Comparison of ENCODE assay signal across 13 mouse cellular contexts in genomic region chr9:48635576-48636350, GRCm38 (mm10). TPM values are rescaled to one million over a fixed set of nuclear protein-coding genes. Genes with fewer than 3 reads are reported as not detected.
DNase-seq lines count a peak whose midpoint lies in the region; ATAC-seq and TF ChIP-seq lines count a peak whose summit lies in the region.
"Had no signal": no experiment of that assay in that cellular context is flagged by ENCODE, and none has a peak within 500 bp of the region (broad histone marks: within the 10 kb centered on the region; RNA-seq: fewer than 3 reads in every experiment).

No protein-coding gene starts in this region.

- no peaks in the 10 kb centered on the region; a peak in 1 of 4 replicates for H3K4me1 ChIP-seq in heart, embryonic 14.5 days (ENCODE audit: control insufficient read depth in 2 of 2, insufficient read depth in 2 of 2, low read length in 2 of 2)
- no peaks in the 10 kb centered on the region for H3K4me1 ChIP-seq in midbrain, embryonic 11.5 days (ENCODE audit: control insufficient read depth, insufficient read depth, low read length)
- no peaks in the 10 kb centered on the region for H3K4me1 ChIP-seq in midbrain, postnatal 0 days (ENCODE audit: insufficient read depth, low read length)
- H3K4me1 ChIP-seq in embryonic facial prominence, embryonic 10.5 days = peaks cover 10% of the 10 kb centered on the region; the same call in 1 of the 2 replicates
- H3K4me1 ChIP-seq in limb, embryonic 14.5 days (ENCODE audit: control insufficient read depth, insufficient read depth, low read length) = no peaks in the 10 kb centered on the region
- H3K4me1 ChIP-seq: liver, embryonic 13.5 days had no signal

- no peaks in the 10 kb centered on the region for H3K27me3 ChIP-seq in heart, embryonic 14.5 days (ENCODE audit: control insufficient read depth, insufficient read depth, low read length)
- no peaks in the 10 kb centered on the region; the same call in 1 of the 2 replicates for H3K27me3 ChIP-seq in midbrain, embryonic 11.5 days (ENCODE audit: control insufficient read depth, insufficient read depth, low read length)
- H3K27me3 ChIP-seq in midbrain, postnatal 0 days (ENCODE audit: insufficient read depth, low read length) = no peaks in the 10 kb centered on the region
- H3K27me3 ChIP-seq in embryonic facial prominence, embryonic 10.5 days (replicated peaks; ENCODE audit: low read depth, poor library complexity, severe bottlenecking) = peaks cover 16% of the 10 kb centered on the region
- H3K27me3 ChIP-seq in limb, embryonic 14.5 days (ENCODE audit: control insufficient read depth, insufficient read depth, low read length) = no peaks in the 10 kb centered on the region

- no peak for ATAC-seq in heart, embryonic 14.5 days (ENCODE audit: insufficient number of reproducible peaks, insufficient read depth, low FRiP score, low read depth)
- ATAC-seq in midbrain, embryonic 11.5 days (ENCODE audit: low FRiP score) = no peak
- ATAC-seq in midbrain, postnatal 0 days (ENCODE audit: low FRiP score) = no peak
- no peak for ATAC-seq in limb, embryonic 14.5 days (ENCODE audit: low FRiP score, low read depth)
- no peak for ATAC-seq in monocyte, adult 5-6 weeks (replicated peaks; ENCODE audit: insufficient number of reproducible peaks, low FRiP score, low TSS enrichment, poor library complexity, severe bottlenecking)
- ATAC-seq: hindbrain, embryonic 16.5 days; midbrain, embryonic 16.5 days had no signal

- WGBS in heart, embryonic 14.5 days = 34% methylated on average over 18 of the region's 18 CpGs
- whole genome bisulfite sequencing in midbrain, embryonic 11.5 days = 47% methylated on average over 18 of the region's 18 CpGs
- WGBS in midbrain, postnatal 0 days = 47% methylated on average over 18 of the region's 18 CpGs
- WGBS in embryonic facial prominence, embryonic 10.5 days = 47% methylated on average over 18 of the region's 18 CpGs
- WGBS in limb, embryonic 14.5 days = 39% methylated on average over 18 of the region's 18 CpGs

- peak overlapping the region; percentile 40 for H3K4me2 ChIP-seq in heart, embryonic 14.5 days (ENCODE audit: low read length)
- H3K4me2 ChIP-seq in midbrain, embryonic 11.5 days = no peak overlapping the region
- H3K4me2 ChIP-seq in midbrain, postnatal 0 days (ENCODE audit: low read depth, low read length, poor library complexity, severe bottlenecking) = no peak overlapping the region
- no peak overlapping the region for H3K4me2 ChIP-seq in limb, embryonic 14.5 days (replicated peaks; ENCODE audit: low read depth, low read length, severe bottlenecking)
- H3K4me2 ChIP-seq: liver, embryonic 13.5 days had no signal

- TF ChIP-seq CTCF in midbrain, postnatal 0 days (IDR thresholded peaks at IDR 0.05) = no peak

- H3K9ac ChIP-seq in heart, embryonic 14.5 days (ENCODE audit: low read length) = no peak overlapping the region
- no peak overlapping the region for H3K9ac ChIP-seq in midbrain, embryonic 11.5 days (ENCODE audit: low read length)
- no peak overlapping the region for H3K9ac ChIP-seq in midbrain, postnatal 0 days (replicated peaks; ENCODE audit: low read length, poor library complexity, severe bottlenecking)
- H3K9ac ChIP-seq in limb, embryonic 14.5 days (ENCODE audit: low read depth, low read length, severe bottlenecking) = no peak overlapping the region
- H3K9ac ChIP-seq: liver, embryonic 13.5 days had no signal

- no peak for DNase-seq in heart, adult 18-20 months
- peak; percentile 75 for DNase-seq in midbrain, embryonic 11.5 days (ENCODE audit: low spot score, missing footprints)
- no peak for DNase-seq in midbrain, postnatal 0 days (ENCODE audit: low spot score)
- DNase-seq in embryonic facial prominence, embryonic 10.5 days (ENCODE audit: low spot score) = peak; percentile 10
- DNase-seq in limb, embryonic 14.5 days (ENCODE audit: low spot score) = peak; percentile 1
- DNase-seq: kidney, adult 2 months; liver, embryonic 13.5 days; lung, postnatal 14 days had no signal

- no peak for TF ChIP-seq POLR2A in limb, embryonic 14.5 days (IDR thresholded peaks at IDR 0.05; ENCODE audit: borderline replicate concordance, extremely low read depth, insufficient read depth, insufficient read length)

- no peak overlapping the region for H3K27ac ChIP-seq in heart, embryonic 14.5 days (replicated peaks in 1 of 2; ENCODE audit: control insufficient read depth in 1 of 2, insufficient read depth in 1 of 2, low read depth in 2 of 2, low read length in 2 of 2)
- no peak overlapping the region for H3K27ac ChIP-seq in midbrain, embryonic 11.5 days (ENCODE audit: low read depth, low read length)
- no peak overlapping the region for H3K27ac ChIP-seq in midbrain, postnatal 0 days (ENCODE audit: low read depth, low read length)
- no peak overlapping the region for H3K27ac ChIP-seq in embryonic facial prominence, embryonic 10.5 days (replicated peaks)
- no peak overlapping the region for H3K27ac ChIP-seq in limb, embryonic 14.5 days (replicated peaks; ENCODE audit: low read depth, low read length)
- H3K27ac ChIP-seq: heart, adult 2 months; liver, embryonic 13.5 days had no signal

- H3K36me3 ChIP-seq in heart, embryonic 14.5 days (ENCODE audit: control insufficient read depth, insufficient read depth, low read length) = no peaks in the 10 kb centered on the region
- no peaks in the 10 kb centered on the region for H3K36me3 ChIP-seq in midbrain, embryonic 11.5 days (ENCODE audit: control insufficient read depth, insufficient read depth, low read length)
- H3K36me3 ChIP-seq in midbrain, postnatal 0 days (ENCODE audit: insufficient read depth, low read length) = no peaks in the 10 kb centered on the region
- no peaks in the 10 kb centered on the region for H3K36me3 ChIP-seq in embryonic facial prominence, embryonic 10.5 days (replicated peaks)
- no peaks in the 10 kb centered on the region for H3K36me3 ChIP-seq in limb, embryonic 14.5 days (ENCODE audit: control insufficient read depth, insufficient read depth, low read length)
- H3K36me3 ChIP-seq: liver, embryonic 13.5 days had no signal

- H3K4me3 ChIP-seq in heart, embryonic 14.5 days (ENCODE audit: control insufficient read depth in 1 of 2, insufficient read depth in 1 of 2, low read depth in 1 of 2, low read length in 2 of 2) = no peak overlapping the region
- no peak overlapping the region for H3K4me3 ChIP-seq in midbrain, embryonic 11.5 days (ENCODE audit: low read depth, low read length)
- H3K4me3 ChIP-seq in midbrain, postnatal 0 days (ENCODE audit: low read depth, low read length) = no peak overlapping the region
- H3K4me3 ChIP-seq in embryonic facial prominence, embryonic 10.5 days = 0 out of 2 replicates have a peak overlapping the region, but pooled peaks have one; percentile 8
- no peak overlapping the region for H3K4me3 ChIP-seq in limb, embryonic 14.5 days (replicated peaks; ENCODE audit: low read length)
- H3K4me3 ChIP-seq: heart, adult 2 months; liver, embryonic 13.5 days had no signal

- no peaks in the 10 kb centered on the region for H3K9me3 ChIP-seq in heart, embryonic 14.5 days (ENCODE audit: control insufficient read depth, low read length)
- no peaks in the 10 kb centered on the region for H3K9me3 ChIP-seq in midbrain, embryonic 11.5 days (ENCODE audit: control insufficient read depth, low read length)
- H3K9me3 ChIP-seq in midbrain, postnatal 0 days (ENCODE audit: low read length) = no peaks in the 10 kb centered on the region
- no peaks in the 10 kb centered on the region for H3K9me3 ChIP-seq in embryonic facial prominence, embryonic 10.5 days
- H3K9me3 ChIP-seq in limb, embryonic 14.5 days (ENCODE audit: control insufficient read depth, low read length) = no peaks in the 10 kb centered on the region
- H3K9me3 ChIP-seq: liver, embryonic 13.5 days had no signal

RNA-seq across cellular contexts. Expression of gene Nnmt, which starts 30.8 kb away (rescaled TPM):
- 4.1 and 4.4 TPM in 2 replicates for polyA plus RNA-seq in heart, embryonic 14.5 days (2014; fragmentation: Nextera tagmentation; extraction: Ambion mirVana)
- 1 to 10 TPM; 4.1 to 6.2 TPM for total RNA-seq in heart, adult 18-20 months (2021)
- polyA plus RNA-seq in midbrain, embryonic 11.5 days (2014; fragmentation: Nextera tagmentation; extraction: Ambion mirVana) = 0.94 and 1.2 TPM in 2 replicates
- 0.57 and 1.4 TPM in 2 replicates for total RNA-seq in midbrain, postnatal 0 days (2014; rRNA removed)
- 3.1 and 3.5 TPM in 2 replicates for polyA plus RNA-seq in midbrain, postnatal 0 days (2015; fragmentation: Nextera tagmentation; extraction: Ambion mirVana)
- polyA plus RNA-seq in embryonic facial prominence, embryonic 10.5 days (2016; fragmentation: Nextera tagmentation; extraction: Ambion mirVana) = 0.59 and 0.61 TPM in 2 replicates
- polyA plus RNA-seq in limb, embryonic 14.5 days (2012; rRNA removed) = 2.9 and 3.1 TPM in 2 replicates
- polyA plus RNA-seq in limb, embryonic 14.5 days (2014; fragmentation: Nextera tagmentation; extraction: Ambion mirVana) = 11.2 and 13.4 TPM in 2 replicates
- not detected in 3 replicates for total RNA-seq in monocyte, adult 5-6 weeks (2017)

Comparison
In these comparisons a context has a peak if more than half of its experiments do, and no peak if none do; other contexts are left out.
1. DNase-seq: peak in midbrain, embryonic 11.5 days (single experiment), embryonic facial prominence, embryonic 10.5 days (single experiment) and limb, embryonic 14.5 days (single experiment); none in heart, adult 18-20 months (0 of 2) and midbrain, postnatal 0 days (single experiment).